Mouse (Mus musculus): ENCODE measurements at regions not wholly inside any gene's neighbourhood (a gene's known extent, or its start where the extent isn't known, plus 50 kb on each side); places are given as distances from the start of the nearest gene placed in this dataset.

- no peak for ATAC-seq (replicated peaks; ENCODE audit: poor library complexity, severe bottlenecking)
These were observed 72.8 kb upstream of the 1600014C23Rik start for GRCm38 (mm10) chr17:45806430-45806829.

DNA sequence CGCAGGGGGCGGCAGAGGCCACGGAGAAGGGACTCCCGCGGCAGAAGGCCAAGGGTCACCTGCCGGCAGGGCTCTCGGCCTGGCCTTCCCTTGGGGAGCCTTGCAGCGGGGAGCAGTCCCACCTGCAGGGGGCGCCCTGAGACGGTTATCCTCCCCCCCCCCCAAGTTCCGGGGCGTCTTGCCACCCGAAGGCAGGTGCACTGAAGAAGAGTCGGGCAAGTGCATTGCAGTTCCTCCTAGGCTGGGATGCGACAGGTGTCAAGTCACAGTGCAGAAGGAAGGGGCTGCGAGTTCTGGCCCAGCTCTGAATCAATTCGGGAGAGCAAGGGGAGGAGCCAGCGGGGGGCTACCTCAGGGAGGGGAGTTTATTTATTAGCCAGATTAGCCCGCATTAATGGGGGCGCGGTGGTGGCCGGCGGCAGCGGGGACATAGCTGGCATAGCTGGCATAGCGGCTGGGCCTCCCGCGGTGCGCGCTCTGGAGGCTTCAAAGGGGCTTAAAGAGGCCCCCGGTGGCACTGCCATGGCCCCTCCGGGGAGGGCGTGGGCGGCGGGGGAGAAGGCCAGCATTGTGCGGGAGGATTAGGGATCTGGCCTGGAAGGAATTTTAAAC is 71.9 kb upstream of the 1600014C23Rik start:
- peak; percentile 35; the same call in 1 of the 2 replicates for ATAC-seq (replicated peaks; ENCODE audit: poor library complexity, severe bottlenecking)

- no peak for ATAC-seq (replicated peaks; ENCODE audit: poor library complexity, severe bottlenecking)
These were observed 69.7 kb upstream of the 1600014C23Rik start for GRCm38 (mm10) chr17:45803331-45803730.

- no peak for ATAC-seq (replicated peaks; ENCODE audit: poor library complexity, severe bottlenecking)
These were observed 68.8 kb upstream of the 1600014C23Rik start for GRCm38 (mm10) chr17:45802439-45802838.

DNA sequence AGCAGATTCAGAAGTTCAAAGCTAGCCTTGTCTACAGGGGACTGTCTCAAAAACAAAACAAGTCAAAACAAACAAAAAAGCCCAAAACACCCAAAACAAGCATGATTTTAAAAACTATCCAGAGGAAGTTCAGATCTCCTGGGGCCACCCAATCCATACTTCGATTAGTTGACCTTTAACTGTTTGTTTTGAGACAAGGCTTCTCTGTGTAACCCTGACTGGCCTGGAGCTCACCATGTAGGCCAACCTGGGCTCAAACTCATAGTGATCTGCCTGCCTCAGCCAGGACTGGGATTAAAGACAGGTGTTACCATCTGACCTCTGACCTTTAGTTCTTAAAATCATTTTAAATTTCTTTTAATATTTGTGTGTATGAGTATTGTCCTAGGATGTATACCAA is 66.1 kb upstream of the 1600014C23Rik start:
- ATAC-seq (replicated peaks; ENCODE audit: poor library complexity, severe bottlenecking): no peak

DNA sequence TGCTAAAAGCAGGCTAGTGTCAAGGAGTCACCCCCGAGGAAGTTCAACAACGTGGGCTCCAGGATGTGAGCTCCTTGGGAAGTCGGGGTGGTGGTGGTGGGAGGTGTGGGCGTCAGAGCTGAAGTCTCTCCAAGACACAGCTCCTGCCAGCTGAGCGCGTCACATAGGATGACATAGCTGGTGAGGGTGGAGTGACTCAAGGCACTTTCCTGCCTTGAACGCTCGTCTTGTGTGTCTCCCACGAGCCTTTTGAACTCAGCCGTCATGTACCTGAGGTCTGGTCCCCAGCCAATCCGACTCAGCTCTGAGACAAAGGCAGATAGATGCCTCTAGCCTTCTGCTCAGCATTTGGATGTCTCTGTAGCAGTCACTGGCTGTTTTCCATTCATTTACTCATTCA is 65.4 kb upstream of the 1600014C23Rik start:
- ATAC-seq (replicated peaks; ENCODE audit: poor library complexity, severe bottlenecking): peak; percentile 9; the same call in 1 of the 2 replicates

DNA sequence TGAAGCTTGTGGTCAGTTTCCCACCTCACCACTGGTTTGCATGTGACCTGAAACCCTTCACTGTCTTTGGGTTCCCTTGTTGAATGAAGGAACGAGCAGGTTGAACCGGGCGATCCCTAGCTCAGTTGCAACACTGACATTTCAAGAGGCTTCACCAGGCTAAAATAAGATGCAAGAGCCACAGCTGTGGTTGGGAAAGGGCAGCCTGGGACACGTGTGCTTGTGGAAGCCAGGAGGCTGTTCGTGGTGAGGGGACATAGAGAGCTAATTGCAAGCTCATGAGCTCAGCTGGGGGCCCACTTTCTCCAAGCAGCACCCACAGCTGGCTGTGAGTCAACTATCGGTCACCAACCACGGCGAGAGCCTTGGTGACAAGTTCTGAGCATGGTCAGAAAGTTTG is 64.8 kb upstream of the 1600014C23Rik start:
- ATAC-seq (replicated peaks; ENCODE audit: poor library complexity, severe bottlenecking): peak; percentile 94

- ATAC-seq (replicated peaks; ENCODE audit: poor library complexity, severe bottlenecking): no peak
These were observed 63.5 kb upstream of the 1600014C23Rik start for GRCm38 (mm10) chr17:45797121-45797520.

DNA sequence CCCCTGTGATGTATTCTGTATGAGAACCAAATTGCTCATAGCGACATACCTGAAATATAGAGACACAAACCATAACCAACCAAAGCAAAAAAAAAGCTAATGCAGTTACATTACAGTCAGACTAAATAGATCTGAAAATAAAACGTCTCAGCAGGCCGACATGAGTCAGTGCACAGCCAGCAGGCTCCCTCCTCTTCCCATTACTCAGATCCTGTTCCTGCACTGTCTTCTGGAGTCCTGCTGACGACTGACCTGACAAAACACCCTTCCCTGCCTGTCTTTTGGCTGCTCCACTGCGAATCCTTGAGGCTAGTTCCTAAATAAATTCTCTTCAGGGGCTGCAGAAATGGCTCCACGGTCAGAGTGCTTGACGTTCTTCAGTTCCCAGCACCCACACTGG is 61.3 kb upstream of the 1600014C23Rik start:
- no peak for ATAC-seq (replicated peaks; ENCODE audit: poor library complexity, severe bottlenecking)

DNA sequence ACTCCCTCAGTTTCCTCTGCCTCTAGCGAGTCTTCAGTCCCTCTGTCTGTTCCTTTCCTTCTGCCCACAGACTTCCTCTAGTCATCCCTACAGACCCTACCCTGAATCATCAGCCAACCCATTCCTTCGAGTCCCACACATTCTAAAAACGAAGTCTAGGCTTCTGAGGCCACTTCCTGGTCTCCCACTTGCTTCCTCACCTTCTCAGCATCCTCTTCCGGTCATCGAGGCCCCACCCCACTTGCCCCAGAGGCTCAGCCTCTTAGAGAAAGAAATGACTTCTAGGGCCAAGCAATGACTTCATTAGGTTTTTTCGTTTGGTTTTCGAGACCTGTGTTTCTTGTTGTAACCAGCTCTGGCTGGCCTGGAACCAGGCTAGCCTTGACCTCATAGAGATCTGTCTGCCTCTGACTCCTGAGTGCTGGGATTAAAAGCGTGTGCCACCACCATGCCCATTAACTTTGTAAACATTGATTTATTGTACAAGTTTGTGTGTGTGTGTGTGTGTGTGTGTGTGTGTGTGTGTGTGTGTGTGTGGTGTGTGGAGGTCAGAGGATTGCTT is 57.4 kb upstream of the 1600014C23Rik start:
- ATAC-seq (replicated peaks; ENCODE audit: poor library complexity, severe bottlenecking): peak; percentile 59

DNA sequence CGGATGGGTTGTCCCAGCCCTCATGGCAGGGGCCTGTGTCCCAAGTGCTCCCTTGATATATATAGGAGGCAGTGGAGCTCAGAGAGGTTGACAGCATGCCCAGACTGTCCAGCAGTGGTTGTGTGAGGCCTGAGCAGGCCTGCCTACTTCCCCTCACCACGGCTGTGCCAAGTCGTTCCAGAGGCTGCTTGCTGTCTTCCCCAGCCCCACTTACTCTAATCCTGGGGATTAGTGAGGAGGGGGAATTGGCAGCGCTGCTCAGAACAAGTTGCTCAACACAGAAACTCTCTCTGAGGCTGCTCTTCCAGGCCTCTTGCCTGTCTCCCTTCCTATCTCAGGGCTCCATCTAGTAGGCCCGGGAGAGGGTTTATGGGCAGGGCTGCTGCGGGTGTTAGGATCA is 56.1 kb upstream of the 1600014C23Rik start:
- no peak for ATAC-seq (replicated peaks; ENCODE audit: poor library complexity, severe bottlenecking)

GRCm38 (mm10) chr17:45784905-45785304 is 51.3 kb upstream of the 1600014C23Rik start:
- ATAC-seq (replicated peaks; ENCODE audit: poor library complexity, severe bottlenecking): no peak

DNA sequence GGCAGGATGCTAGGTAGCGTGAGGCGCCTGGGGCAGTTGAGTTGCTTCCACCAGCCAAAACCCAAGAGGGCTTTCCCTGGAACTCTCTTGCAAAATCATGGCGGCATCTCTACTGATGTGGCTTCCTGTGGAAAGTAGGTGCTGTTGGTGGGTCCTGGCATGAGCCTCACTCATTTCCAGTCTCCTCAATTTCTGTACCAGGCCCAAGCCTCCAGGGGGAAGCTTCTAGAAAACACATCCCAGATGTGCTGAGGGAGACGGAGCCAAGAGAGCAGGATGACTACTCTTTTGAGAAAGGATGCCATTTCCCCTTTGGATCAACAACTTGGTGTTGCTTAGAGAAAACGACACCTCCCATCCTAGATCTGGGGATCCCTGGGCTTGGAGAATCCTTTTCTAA is 50.9 kb upstream of the 1600014C23Rik start:
- ATAC-seq (replicated peaks; ENCODE audit: poor library complexity, severe bottlenecking): no peak
